Mouse (Mus musculus): Measurements from ENCODE around the gene Pced1b.

The Pced1b gene

GRCm38 (mm10) chr15:97429201-97429900, 182.4 kb downstream of the Pced1b start:
- DNase-seq (ENCODE audit: extremely low read depth, low read depth, low spot score), result no peak

GRCm38 (mm10) chr15:97431533-97431932, 184.6 kb downstream of the Pced1b start:
- no peak for DNase-seq (ENCODE audit: extremely low read depth, low read depth, low spot score)

- no peak for DNase-seq (ENCODE audit: extremely low read depth, low read depth, low spot score)
These were observed 185.3 kb downstream of the Pced1b start for GRCm38 (mm10) chr15:97432221-97432620.
